Mouse (Mus musculus) adrenal gland, adult 8-10 months (tissue): ENCODE results near the gene Gab3. TPM values are rescaled to one million over a fixed set of nuclear protein-coding genes. Genes with fewer than 3 reads are reported as not detected.

Experiments used
- DNase-seq: peaks from one replicate; pipeline ENCODE4 v3.0.0; 2022
- total RNA-seq, 4 experiments: library from RNA; stranded (reverse); gene quantifications; 2 replicates each; pipeline ENCODE4 v1.2.4; 2022

The Gab3 gene
- total RNA-seq: 1 to 10 TPM; 1.2 to 3.1 (median 2.0) TPM

DNA sequence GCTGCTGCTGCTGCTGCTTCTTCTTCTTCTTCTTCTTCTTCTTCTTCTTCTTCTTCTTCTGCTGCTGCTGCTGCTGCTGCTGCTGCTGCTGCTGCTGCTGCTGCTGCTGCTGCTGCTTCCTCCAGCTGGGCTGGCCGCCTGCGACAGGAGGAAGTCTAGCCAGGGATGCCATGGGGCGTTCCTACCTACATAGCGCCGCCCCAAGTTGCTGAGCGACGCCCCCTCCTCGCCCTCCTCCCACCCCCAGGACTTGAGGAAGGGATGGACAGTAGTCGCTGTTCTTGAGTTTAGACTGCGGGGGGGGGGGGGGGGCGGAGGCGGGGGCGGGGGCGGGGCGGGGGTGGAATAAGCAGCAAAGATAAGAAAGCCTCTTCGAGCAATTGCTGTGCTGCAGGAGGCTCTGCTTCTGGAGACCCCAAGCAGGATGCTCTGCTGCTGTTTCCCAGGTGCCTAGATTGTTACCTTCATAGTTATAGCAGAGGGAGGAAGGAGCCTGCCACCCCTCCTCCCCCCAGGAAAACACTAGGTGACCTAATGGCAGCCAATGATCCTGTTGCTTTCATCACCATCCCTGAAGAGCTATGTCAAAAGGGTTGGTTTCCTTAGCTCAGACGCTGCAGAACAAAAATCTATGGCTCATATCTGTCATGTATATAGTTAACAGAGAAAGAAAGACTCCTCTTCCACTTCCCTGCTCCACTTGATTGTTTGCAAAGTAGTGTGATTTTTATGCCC, at the start of gene Gab3:
Gab3 (minus strand) TSS at position 685 of the 735 bp plus-strand sequence.
- peak; percentile 24 for DNase-seq

DNA sequence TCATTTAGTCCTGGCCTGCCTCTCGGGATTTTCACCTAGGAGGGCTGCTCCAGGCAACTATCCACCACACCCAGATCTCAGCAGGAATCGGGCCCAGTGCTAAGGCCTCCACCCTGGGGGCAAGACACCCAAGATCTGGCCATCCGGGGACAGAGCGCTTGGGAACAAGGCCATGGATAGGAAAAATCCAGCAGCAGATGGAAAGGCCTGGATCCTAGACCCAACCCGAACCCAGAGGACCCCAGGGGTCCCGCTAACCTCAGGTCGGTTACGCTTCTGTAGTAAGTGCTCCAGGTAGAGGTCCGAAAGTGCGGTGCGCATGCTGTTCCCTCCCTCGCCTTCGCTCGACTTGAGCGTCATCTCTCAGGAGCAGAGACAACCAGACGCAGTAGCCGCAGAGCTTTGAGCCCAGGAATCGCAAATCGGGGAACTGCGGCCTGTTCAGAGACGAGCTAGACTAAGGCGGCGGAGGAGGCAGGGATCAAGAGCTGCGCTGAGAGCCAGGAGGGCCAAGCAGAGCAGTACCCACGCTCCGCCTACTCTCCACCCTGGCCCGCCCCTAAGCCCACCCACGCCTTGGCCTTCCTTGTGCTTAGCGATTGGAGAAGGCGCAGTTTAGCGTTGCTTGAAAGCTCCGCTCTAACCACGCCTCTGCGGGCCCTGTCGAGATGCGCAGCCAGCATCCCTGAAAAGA, 45.4 kb upstream of the Gab3 start, which contains the start of gene Mpp1:
Mpp1 (minus strand) TSS at position 550 of the 694 bp plus-strand sequence.
- peak; percentile 77 for DNase-seq

DNA sequence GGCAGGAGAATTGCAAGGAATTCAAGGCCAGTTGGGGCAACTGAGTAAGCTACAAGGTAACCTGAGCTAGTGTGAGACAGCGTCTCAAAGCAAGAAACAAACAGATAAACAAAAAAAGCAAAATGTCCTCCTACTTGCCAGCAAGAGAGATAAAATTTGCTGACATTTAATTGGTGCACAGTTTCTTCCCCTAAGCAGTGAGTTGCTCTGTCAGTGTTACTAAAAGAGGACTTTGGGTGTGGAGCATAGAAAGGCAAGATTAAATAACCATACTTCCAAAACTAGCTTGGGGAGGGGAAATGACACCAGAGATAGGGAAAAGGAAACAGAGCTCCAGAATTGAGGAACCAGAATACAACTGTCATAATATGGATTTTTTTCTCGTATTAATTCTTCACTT, 44.2 kb upstream of the Gab3 start:
- DNase-seq: no peak

DNA sequence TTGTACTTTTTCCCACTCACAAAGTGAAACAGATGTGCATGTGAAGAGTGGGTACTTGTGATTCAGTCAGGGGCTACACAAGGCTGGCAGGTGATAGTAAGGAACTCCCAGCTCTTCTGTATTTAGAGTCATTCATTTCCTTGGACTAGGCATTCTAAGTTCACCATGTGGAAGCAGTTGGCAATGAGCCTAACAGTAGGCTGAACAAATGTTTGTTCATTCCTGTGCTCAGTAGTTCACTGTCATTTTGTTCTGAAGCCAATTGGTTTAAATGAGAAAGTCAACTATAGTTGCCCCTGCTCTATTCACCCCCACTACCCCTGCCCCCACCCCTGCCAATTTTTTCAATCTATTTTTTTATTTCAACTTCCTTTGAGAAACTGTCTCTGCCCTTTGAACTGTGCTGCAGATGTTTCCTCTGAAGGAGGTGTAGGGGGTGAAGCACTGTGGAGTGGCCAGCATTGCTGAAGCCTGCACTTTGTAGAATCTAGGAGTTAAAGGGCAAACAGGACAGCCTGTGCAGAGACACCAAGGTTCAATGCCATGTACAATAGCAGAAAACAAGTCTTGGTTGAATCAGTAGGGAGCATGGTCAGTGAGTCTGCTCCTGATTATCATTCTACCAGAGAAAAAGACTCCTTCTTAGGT, 43.2 kb upstream of the Gab3 start:
- DNase-seq: no peak

DNA sequence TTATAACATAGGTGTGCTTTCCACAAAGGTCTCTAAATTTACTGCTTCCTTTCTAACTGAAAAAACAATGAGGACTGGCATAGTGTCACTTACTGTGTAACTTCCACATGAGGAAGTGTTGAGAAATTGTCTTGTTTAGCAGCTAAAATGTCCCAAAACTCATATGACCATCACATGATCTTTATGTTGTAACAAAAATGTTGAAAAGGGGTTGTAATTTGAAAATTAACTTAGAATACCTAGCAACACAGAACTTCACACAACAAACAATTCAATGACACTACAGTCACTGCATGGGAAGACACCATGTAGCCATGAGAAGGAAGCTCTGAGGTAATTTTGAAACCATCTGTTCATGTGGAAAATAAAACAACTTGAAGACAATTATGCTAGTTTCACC, 41.6 kb upstream of the Gab3 start:
- no peak for DNase-seq

DNA sequence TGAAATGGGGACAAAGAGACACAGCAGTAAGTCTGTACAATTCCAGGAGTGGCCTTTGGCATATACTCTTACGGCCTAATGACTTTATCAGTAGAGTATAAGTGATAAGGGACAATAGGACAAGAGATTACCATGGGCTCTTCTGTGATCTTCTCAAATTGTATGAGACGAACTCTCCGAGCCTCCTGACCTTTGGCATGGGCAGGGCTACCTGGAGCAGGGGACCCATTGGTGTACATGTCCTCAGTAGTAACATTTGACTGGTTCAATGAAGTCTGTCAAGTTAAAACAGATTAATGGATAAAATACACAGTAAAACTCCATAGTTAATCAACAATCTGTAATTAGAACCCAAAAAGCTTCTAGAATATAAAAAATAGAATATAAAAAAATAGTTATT, 40.3 kb upstream of the Gab3 start:
- no peak for DNase-seq

DNA sequence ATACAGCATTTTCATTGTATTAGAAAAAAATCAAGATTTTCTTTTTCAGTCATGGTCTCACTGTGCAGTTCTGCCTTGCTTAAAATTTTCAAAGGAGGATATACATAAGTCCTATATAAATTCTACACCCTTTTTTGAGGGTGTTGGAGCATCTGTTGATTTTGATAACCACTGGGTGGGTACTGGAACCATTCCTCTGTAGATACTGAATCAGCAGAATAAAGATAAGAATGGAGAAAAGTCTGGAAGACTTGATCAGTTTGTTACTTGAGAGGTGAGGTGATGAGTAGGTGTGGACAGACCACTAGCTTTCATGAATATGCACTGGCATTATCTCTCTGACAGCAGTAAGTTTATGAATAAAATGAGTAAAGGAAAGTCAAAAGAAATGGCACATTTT, 30.3 kb upstream of the Gab3 start:
- no peak for DNase-seq

DNA sequence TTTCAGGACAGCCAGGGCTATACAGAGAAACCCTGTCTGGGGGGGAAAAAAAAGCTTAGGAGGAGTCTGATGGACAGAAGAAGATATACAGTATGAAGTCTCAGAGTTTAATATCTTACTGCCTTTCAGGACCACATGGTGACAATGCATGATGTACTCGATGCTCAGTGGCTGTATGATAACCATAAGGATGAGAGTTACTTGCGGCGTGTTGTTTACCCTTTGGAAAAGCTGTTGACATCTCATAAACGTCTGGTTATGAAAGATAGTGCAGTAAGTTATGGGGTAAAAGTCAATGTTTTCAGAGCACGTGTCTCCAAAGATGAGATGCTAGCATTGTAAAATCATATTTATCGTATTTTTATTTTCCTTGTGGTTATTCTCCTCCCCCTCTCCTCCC, 17.0 kb upstream of the Gab3 start:
- no peak for DNase-seq

DNA sequence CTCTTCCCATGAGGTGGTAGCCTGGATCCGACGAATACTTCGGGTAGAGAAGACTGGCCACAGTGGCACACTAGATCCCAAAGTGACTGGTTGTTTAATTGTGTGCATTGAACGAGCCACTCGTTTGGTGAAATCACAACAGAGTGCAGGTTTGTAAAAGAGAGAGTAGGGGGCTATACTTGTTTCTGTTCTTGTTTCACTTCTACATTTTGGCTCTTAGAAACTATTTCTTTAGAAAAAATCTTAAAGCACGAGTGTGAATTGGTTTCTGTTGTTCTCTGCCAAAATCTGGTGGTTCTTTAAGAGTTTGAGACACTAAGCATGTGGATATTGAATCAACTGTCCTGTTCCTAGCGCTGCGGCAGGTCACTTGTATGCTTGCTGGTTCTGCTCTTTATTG, 13.5 kb upstream of the Gab3 start:
- DNase-seq: no peak

DNA sequence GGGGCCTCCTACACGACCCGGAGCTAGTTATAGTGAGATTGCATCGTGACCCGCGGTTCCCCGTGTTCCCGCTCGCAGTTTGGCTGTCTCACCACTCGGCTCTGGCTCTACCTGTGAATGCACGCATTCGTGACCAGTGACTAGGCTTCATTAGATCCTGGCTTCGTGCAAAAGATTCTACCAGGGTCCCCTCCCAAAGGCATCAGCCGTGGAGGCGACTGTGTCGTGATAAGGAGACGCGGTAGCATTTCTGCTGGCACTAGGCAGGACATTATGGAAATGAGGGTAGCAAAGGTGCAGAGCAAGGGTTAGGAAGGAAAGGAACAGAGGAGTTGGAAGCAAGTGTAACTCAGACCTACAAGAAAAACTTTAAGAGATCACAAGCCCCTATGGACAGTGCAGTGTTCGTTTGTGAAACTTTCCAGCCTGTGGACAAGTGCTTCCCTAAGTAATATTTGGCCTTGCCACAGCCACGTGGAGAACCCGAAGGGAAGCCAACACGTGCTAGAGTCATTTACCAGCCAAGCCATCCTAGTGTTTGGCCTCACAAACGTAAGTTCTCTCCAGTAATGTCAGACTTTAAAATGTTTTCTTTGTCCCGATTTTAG, 11.0 kb upstream of the Gab3 start:
- peak; percentile 10 for DNase-seq

DNA sequence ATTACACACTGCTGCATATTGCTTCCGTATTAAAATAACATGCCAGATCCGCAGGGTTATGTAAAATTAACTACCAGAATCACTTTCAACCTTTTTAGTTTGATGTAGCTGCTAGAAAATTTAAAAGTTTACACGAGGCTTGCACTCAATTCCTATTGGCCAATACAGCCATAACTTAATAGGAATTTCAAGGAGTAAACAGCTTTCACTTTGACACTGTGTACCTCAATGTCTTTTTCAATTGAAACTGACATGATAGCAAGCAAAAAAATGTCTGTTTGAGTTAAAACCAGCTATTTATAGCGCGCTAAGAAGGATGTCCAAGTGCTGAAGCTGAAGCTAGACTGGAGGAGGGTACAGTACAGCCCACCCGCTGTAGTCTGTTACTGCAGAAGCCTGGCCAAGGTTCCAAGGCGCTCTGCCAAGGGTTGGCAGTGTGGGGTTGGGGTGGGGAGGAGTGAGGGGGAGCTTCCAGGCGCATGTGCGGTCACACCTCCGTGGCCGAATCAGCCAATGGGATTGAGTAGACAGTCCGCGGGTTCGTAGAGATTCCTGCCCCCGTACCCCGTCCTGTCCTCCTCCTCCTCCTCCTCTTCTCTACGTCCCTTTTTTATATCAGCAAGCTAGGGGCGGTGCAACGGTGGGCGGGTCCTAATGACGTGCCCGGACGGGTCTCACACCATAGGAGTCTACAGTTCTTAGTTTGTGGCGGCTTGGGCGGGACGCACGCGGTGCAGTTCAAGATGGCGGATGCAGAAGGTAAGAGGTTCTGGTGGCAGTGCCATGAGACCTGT, 10.3 kb upstream of the Gab3 start, which contains the start of gene Dkc1:
Dkc1 (plus strand) TSS at position 486 of the 794 bp plus-strand sequence.
- DNase-seq: peak; percentile 93

DNA sequence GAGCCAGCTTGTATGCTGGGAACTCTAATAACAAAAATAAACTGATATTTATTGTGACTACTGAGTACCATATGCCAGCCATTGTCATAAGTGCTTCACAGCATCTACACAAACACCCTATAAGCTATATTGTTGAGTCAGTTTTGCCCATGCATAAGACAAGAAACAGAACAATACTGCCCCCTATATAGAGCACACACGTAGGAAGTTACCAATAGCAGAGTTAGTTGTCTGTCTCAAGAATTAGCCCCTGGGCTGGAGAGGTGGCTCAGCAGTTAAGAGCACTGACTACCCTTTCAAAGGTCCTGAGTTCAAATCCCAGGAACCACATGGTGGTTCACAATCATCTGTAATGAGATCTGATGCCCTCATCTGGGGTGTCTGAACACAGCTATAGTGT, 396 bp upstream of the Gab3 start:
- no peak for DNase-seq

DNA sequence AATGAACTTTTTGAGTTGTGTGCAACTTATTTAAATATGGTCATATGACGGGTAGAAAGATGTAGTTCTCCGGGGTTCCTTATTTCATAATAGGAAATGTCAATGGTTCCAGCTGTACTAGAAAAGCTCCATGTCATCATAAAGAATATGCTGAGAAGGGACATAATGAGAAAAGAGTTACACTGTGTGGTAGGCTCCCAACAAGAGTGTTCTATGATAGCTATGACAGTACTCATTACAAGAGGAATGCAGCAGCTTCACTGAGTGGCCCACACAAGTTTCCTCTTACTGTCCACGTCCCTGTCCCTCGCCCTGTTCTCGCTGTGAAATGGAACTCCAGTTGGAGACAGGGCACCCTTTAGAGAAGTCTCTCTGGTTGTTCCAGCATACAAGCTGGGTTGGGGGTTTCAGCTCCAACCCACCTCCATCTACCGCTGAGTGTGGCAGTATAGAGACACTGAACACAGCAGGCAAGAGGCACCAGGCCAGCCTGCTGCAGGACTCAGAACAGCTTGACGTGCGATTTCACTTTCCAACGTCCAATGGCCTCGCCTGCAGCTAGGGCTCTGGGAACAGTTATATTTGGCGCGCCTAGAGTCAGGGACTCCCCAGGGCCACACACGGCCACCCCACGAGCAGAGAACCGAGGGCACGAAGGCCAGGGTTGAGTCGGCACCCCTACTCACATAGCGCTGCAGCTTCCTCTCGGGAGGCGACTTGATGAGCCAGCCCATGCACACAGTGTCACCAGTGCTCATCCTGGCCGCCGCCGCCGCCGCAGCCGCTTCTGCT, 1.1 kb downstream of the Gab3 start:
- peak; percentile 6 for DNase-seq

DNA sequence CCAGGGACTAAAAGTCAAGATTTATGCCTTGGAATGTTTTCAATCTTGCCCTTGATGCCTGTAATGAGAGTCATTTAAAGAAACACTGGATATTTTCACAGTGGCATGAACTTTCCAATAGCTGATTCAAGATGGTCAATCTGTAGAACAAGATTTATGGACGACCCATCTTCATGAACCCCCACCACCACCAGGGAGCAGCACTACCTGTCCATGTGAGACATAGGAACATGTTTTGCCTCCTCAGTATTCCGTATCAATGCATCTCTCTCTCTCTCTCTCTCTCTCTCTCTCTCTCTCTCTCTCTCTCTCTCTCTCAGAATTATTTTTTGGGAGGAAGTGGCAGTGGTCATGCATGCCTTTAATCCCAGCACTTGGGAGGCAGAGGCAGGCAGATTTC, 2.9 kb downstream of the Gab3 start:
- no peak for DNase-seq

DNA sequence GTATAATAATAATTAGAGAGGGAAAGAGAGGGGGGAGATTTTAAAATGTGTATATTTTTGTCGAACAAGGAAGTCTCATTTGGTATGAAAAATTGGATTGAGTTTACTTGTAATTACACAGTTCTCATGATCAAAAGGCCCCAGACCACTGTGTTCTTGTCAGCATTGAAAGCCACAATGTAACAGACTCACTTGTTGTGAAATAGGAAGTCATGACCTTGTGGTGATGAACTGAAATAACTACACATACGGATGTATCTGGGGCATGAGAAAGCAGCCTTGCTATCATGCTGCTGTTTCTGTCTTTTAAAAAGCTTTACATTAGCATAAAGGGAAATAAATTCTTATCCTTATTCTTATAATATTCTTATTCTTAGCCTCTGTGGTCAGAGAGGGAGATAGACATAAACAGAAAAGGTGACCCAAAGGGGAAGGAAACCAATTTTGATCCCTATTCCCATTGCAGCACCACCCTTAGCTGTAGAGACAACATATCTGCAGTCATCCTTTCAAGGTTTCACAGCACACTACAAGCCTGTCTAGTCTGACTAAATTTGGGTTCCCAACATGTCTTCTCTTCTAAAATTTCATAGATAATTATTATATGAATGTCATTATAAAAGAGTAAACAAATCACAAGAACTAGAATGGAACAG, 29.0 kb downstream of the Gab3 start:
- DNase-seq: no peak

DNA sequence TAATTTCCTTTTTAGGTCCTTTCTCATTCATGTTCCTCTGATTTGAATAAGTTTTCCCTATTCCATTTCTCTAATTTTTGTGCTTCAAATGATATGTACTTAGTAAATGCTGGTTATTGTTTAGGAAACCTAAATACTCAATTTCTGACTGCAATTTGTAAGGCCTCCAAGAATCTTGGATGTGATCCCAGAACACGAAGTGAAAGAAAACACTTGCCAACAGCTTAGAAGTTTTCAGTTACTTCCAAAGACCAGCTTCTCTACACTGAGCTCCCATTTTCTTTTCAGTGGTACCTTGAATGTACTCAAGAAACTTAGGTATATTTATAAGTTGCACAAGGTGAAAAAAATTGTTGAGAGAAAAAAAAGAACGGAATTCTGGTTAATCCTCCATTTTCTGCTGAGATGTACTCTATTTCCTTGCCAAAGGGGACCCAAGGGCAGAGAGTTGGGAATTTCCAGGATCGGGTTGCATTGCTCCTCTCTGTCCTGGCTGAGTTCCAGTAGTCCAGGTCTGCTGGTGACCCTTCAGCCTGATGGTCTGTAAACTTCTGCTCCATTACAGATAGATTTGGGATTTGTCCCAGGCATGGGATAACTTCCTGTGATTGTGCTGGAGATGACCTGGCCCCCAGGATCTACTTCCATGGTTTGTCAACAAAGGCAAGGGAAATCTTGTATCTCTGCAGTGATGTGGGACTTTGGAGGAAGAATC, 38.2 kb downstream of the Gab3 start:
- DNase-seq: peak; percentile 28

DNA sequence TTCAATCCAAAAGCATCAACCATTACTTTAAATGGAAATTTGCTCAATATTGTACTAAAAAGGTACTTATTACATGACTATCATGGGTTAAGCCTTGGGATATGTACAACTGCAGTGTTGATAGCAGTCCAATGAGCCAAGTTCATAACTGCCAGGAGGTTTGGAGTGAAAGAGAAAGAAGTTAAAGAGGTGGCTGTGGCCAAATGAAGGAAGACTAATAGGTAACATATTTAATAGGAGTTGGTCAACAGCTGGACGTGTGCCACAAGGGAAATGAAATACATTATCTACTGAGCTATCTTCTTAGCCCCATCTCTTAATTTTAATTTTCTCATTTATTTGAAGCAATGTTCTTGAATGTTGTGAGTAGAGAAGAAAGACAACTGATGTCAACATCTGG, 39.3 kb downstream of the Gab3 start:
- no peak for DNase-seq

DNA sequence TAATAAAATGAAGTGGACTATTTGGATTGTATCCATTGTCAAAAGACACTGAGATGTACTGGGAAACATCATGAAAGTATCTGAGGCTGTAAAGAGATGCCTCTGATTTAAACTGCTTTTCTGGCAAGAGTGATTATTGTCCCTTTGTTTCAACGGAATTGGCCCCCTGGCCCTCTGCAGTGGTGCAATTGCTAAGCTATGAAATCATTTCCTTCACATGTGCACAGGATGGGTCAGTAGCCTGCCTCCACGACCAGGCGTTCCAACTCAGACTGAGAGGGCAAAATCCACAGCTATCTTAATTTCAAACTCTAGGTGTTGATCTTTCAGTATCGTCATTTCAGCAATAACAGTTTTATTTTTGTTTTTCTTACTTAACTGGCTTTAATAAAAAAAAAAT, 40.7 kb downstream of the Gab3 start:
- peak; percentile 1 for DNase-seq

DNA sequence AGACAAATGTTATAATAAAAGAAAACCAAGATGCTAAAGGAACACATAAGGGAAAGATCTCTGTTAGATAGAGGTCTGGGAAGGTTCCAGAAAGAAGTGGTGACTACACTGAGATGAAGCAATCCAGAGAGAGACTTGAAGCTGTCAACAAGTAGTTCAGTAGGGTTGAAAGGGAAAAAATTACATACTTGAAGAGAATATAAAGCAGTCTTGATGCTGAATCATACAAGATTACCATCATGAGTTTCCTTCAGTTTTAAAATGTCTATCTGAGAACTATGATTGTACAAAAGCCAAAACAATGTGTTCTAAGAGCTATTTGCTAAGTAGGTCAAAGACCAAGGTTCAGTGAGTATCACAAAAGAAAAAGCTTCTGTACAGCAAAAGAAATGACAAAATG, 48.6 kb downstream of the Gab3 start:
- DNase-seq: no peak

DNA sequence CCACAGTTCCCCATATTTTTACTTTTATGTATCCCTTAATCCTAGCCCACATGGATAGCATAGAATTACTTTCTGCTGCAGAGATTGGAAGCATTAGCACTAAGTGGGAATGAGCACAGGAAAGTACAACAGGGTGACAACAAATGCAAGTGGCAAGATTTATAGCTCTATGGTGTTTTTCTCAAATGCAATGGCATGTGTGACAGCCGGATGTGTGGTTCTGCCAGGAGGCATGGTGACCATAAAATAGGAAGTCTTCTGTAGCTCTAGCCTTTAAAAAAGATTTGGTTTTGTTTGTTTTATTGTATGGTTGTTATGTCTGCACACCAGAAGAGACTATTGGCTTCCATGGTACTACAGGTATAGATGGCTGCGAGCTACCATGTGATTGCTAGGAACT, 50.1 kb downstream of the Gab3 start:
- DNase-seq: no peak
